Mouse (Mus musculus): ENCODE results near the gene 1700020A23Rik. TPM values are rescaled to one million over a fixed set of nuclear protein-coding genes. Genes with fewer than 3 reads are reported as not detected.

The 1700020A23Rik gene
- not detected in 2 replicates for polyA plus RNA-seq (2012; ENCODE audit: low replicate concordance)

DNA sequence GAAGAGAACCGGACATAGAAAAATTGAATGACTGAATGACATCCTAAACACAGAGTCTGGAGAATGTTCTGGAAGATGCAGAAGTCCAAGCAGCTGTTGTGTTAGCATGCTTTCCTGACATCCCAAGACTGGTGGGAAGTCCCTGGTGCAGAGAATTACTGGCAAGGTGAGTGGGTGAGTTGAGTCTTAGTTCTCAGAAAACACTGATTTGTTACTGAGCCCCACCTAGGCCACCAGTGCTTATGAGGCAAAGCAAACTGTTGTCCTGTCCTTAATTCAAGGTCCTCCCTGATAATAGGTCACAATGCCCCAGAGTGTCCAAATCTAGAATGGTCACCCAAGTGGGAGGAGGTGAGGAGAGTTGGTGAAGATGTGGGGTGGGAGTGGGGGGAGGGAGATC, at the start of gene 1700020A23Rik, which contains the start of gene Gm28372:
TSS of gene 1700020A23Rik (plus strand) at position 321 of the 400 bp plus-strand sequence.
TSS of gene Gm28372 (plus strand) at position 301 of the 400 bp plus-strand sequence.

DNA sequence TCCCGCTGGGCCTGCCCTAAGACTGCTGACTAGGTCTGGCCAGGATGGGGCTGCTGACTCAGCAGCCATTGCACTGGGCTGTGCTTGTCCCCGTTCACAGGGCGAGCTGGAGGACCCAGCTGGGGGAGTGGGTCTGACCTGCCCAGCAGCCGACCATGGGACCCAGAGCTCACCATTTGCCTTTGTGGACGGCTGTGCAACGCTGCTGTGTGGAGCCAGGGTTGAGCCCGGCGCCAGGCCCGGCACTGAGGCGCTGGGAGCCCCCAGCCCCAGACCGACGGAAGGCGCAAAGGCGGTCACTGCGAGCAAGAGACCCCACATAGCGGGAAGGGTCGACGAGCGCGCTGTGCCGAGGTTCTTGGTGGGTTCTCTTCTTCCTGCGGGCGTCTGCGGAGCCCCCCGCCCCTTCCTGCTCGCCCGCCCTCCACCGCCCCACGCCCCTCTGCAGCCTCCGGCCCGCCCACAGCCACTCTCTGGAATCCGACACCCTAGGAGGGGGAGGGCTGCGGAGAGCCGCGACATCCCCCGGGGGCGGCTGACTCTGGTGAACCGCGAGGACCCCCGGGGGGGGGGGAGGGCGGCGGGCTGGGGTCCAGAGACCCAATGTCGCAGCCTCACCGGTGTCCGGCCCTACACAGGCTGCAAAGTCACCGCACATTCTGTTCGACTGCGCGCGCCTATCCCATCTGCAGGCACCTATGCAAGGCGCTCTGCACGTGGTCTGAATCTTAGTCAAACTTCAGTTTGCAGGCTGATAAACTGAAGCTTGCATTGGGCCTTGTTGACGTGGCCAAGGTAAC, 7.7 kb upstream of the 1700020A23Rik start, which contains the start of gene Cpxm1:
TSS of gene Cpxm1 (minus strand) at position 389 of the 800 bp plus-strand sequence.

DNA sequence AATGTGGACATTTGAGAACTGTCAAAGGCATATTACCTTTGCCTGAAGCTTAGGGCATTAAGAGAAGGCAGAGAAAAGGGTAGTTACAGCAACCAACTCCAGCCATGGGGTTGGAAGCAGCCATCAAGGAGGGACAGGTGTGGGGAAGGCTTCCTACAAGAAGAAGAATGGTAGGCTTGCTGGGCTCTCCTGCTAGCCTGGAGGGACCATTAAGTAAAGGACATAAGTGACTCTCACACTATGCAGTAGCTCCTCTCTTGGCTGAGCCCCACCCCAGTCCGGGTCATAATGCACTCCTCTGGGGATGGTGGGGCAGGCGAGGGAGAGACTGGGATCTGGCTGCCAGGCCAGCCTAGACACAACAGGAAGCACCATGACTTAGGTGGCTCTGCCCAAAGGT, 1.1 kb downstream of the 1700020A23Rik start, which contains the start of gene Tmem239:
TSS of gene Tmem239 (plus strand) at position 301 of the 400 bp plus-strand sequence.

DNA sequence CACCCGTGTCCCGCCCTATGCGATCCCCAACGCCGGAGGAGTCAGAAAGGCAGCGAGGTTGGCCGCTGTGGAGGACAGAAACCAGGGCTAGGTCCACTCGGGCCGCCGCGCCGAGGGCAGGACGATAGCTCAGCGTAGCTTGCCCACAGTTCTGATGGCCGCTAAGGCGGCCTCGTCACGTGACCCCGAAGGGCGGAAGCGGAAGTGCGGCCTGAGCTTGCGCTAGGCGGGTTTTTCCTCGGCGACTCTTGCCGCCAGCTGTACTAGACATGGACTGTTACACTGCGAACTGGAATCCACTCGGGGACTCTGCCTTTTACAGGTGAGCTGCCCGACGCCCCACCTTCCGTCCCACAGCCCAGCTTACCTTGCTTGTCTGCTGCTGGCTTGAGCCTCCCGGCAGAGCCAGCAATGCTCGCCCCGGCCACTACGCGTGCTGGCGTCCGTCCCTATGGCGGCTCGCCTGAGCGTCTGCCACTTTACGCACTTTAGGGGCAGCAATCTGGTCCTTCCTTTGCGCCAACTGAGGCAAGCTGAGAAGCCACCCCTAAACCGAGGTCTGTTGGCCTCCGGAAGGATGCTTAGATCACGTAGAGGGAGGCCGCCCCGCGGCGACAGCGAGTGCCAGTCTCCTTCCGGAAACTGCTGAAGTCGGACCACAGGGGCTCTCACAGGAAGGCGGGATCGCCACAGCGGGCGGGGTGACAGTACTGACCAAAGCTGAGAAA, 19.2 kb downstream of the 1700020A23Rik start, which contains the start of the genes Vps16 and Pced1a:
TSS of gene Vps16 (plus strand) at position 214 of the 728 bp plus-strand sequence.
TSS of gene Pced1a (minus strand) at position 576 of the 728 bp plus-strand sequence.

DNA sequence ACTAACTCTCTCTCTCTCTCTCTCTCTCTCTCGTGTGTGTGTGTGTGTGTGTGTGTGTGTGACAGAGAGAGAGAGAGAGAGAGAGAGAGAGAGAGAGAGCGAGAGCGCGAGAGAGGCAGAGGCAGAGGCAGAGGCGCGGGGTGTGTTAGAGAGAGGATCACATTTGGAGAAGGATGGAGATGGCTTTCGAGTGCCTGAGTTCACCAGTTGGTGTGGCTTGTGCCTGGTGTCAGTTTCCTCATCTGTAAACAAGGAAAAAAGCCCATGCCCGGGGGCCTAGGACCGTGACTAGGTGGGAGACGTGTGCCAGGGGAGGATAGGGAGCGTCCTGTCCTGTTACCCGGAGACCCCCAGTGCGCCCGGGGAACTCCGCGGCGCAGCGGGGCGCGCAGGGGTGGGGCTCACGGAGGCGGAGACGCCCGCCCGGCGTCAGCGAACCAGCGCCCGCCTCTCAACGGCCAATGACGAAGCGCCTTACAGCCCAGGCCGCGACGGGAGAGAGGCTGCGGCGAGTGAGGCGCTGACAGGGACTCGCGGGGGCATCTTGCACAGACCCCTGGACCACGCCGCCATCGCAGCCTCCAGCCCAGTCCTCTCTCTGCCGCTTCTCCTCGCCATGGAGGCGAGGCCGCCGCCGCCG, 44.9 kb downstream of the 1700020A23Rik start, which contains the start of gene Ptpra:
TSS of gene Ptpra (plus strand) at position 485 of the 640 bp plus-strand sequence.

Other genes starting within 250 kb of the 1700020A23Rik start
- 553 and 601 TPM in 2 replicates for gene Snrpb, start 225.9 kb upstream of the 1700020A23Rik start, polyA plus RNA-seq (2012; ENCODE audit: low replicate concordance)
- not detected in 2 replicates for gene Tmc2, start 210.1 kb upstream of the 1700020A23Rik start, polyA plus RNA-seq (2012; ENCODE audit: low replicate concordance)
- gene Nop56, start 130.8 kb upstream of the 1700020A23Rik start, polyA plus RNA-seq (2012; ENCODE audit: low replicate concordance), result 42.9 and 177 TPM in 2 replicates
- 18.5 and 35.0 TPM in 2 replicates for gene Idh3b, start 120.7 kb upstream of the 1700020A23Rik start, polyA plus RNA-seq (2012; ENCODE audit: low replicate concordance)
- 0.12 and 0.20 TPM in 2 replicates for gene Ebf4, start 110.1 kb upstream of the 1700020A23Rik start, polyA plus RNA-seq (2012; ENCODE audit: low replicate concordance)
- gene Cpxm1, start 7.7 kb upstream of the 1700020A23Rik start, polyA plus RNA-seq (2012; ENCODE audit: low replicate concordance), result 0.30 and 0.91 TPM in 2 replicates
- gene Gm28372, start within 50 bp of the 1700020A23Rik start, polyA plus RNA-seq (2012; ENCODE audit: low replicate concordance), result not detected in 2 replicates
- gene Tmem239, start 1.2 kb downstream of the 1700020A23Rik start, polyA plus RNA-seq (2012; ENCODE audit: low replicate concordance), result not detected in 2 replicates
- gene Vps16, start 19.1 kb downstream of the 1700020A23Rik start, polyA plus RNA-seq (2012; ENCODE audit: low replicate concordance), result 7.0 and 7.9 TPM in 2 replicates
- gene Pced1a, start 19.4 kb downstream of the 1700020A23Rik start, polyA plus RNA-seq (2012; ENCODE audit: low replicate concordance), result 6.0 and 7.3 TPM in 2 replicates
- 9.8 and 19.8 TPM in 2 replicates for gene Ptpra, start 45.0 kb downstream of the 1700020A23Rik start, polyA plus RNA-seq (2012; ENCODE audit: low replicate concordance)
- gene Mrps26, start 158.5 kb downstream of the 1700020A23Rik start, polyA plus RNA-seq (2012; ENCODE audit: low replicate concordance), result 88.7 and 188 TPM in 2 replicates
- 0.73 TPM in 1 of 2 replicates, not detected in the other for gene Oxt, start 170.9 kb downstream of the 1700020A23Rik start, polyA plus RNA-seq (2012; ENCODE audit: low replicate concordance)
- gene Avp, start 177.3 kb downstream of the 1700020A23Rik start, polyA plus RNA-seq (2012; ENCODE audit: low replicate concordance), result not detected in 2 replicates
- gene Fastkd5, start 224.8 kb downstream of the 1700020A23Rik start, polyA plus RNA-seq (2012; ENCODE audit: low replicate concordance), result 0.09 and 1.7 TPM in 2 replicates
- 2.0 and 3.0 TPM in 2 replicates for gene Ubox5, start 224.8 kb downstream of the 1700020A23Rik start, polyA plus RNA-seq (2012; ENCODE audit: low replicate concordance)
- 4.3 and 5.1 TPM in 2 replicates for gene Lzts3, start 237.5 kb downstream of the 1700020A23Rik start, polyA plus RNA-seq (2012; ENCODE audit: low replicate concordance)